Mouse (Mus musculus) MEL (cell line): Measurements from ENCODE around the gene Gm9999. TPM values are rescaled to one million over a fixed set of nuclear protein-coding genes. Genes with fewer than 3 reads are reported as not detected.

Source experiments
- DNase-seq: peaks from one replicate; pipeline ENCODE4 v3.0.0; 2011; ENCODE audit warnings: low read depth, low spot score
- H3K27ac ChIP-seq: 2 replicates; pipeline ENCODE4 v1.5.1; 2012; ENCODE audit warnings: low read depth, mild to moderate bottlenecking, control low read depth, low read length, moderate library complexity; ENCODE audit not compliant: control insufficient read depth
- H3K27me3 ChIP-seq, 2 experiments: fragments of 150-350 bp in 1 of 2; sonication (generic) in 1 of 2; 2 replicates each; pipeline ENCODE4 v1.6.1; 2012; ENCODE audit warnings: low read length in 2 of 2, mild to moderate bottlenecking in 2 of 2, improper control_type of control experiment in 1 of 2, moderate library complexity in 1 of 2; ENCODE audit not compliant: insufficient read depth in 2 of 2, control insufficient read depth in 1 of 2
- H3K36me3 ChIP-seq, 2 experiments: 2 replicates each; pipeline ENCODE4 v1.6.1; 2012 to 2014; ENCODE audit warnings: low read length in 2 of 2, improper control_type of control experiment in 1 of 2, inconsistent platforms in 1 of 2, mild to moderate bottlenecking in 1 of 2; ENCODE audit not compliant: insufficient read depth in 2 of 2, control insufficient read depth in 1 of 2
- H3K4me1 ChIP-seq, 2 experiments: fragments of 150-350 bp in 1 of 2; sonication (generic) in 1 of 2; 2 replicates each; pipeline ENCODE4 v1.6.1; 2012; ENCODE audit warnings: low read length in 2 of 2, improper control_type of control experiment in 1 of 2, mild to moderate bottlenecking in 1 of 2; ENCODE audit not compliant: insufficient read depth in 2 of 2, control insufficient read depth in 1 of 2
- H3K4me3 ChIP-seq, 2 experiments: fragments of 150-350 bp in 1 of 2; sonication (generic) in 1 of 2; 2 replicates each; pipeline ENCODE4 v1.5.1; 2012; ENCODE audit warnings: low read depth in 2 of 2, low read length in 2 of 2, mild to moderate bottlenecking in 2 of 2, moderate library complexity in 2 of 2, control low read depth in 1 of 2, improper control_type of control experiment in 1 of 2; ENCODE audit not compliant: control insufficient read depth in 1 of 2, insufficient read depth in 1 of 2
- H3K79me2 ChIP-seq: 2 replicates; pipeline ENCODE4 v1.6.1; 2012; ENCODE audit warnings: mild to moderate bottlenecking, low read length, moderate library complexity; ENCODE audit not compliant: control insufficient read depth, poor library complexity, insufficient read depth
- H3K9ac ChIP-seq: 2 replicates; pipeline ENCODE4 v1.6.1; 2012; ENCODE audit warnings: low read depth, mild to moderate bottlenecking, control low read depth, low read length, moderate library complexity; ENCODE audit not compliant: control insufficient read depth, poor library complexity, severe bottlenecking
- H3K9me3 ChIP-seq: fragments of 150-350 bp; sonication (generic); replicated peaks from 2 replicates; pipeline ENCODE4 v1.6.1; 2012; ENCODE audit warnings: mild to moderate bottlenecking, low read length, improper control_type of control experiment, moderate library complexity; ENCODE audit not compliant: insufficient read depth
- CHD1 ChIP-seq: IDR thresholded peaks from 2 replicates; pipeline ENCODE4 v1.6.1; 2012; ENCODE audit warnings: low read depth, mild to moderate bottlenecking, inconsistent platforms, low read length, improper control_type of control experiment
- CTCF ChIP-seq, 3 experiments: IDR thresholded peaks in 2 of 3; conservative IDR thresholded peaks in 1 of 3; 2 replicates each; pipeline ENCODE4 v1.5.1; 2011 to 2012; ENCODE audit warnings: low read length in 3 of 3, low read depth in 2 of 3, mild to moderate bottlenecking in 2 of 3, improper control_type of control experiment in 1 of 3, inconsistent platforms in 1 of 3, mixed read lengths in 1 of 3, moderate library complexity in 1 of 3; ENCODE audit not compliant: control insufficient read depth in 1 of 3, insufficient read depth in 1 of 3, poor library complexity in 1 of 3, severe bottlenecking in 1 of 3
- ELF1 ChIP-seq: IDR thresholded peaks from 2 replicates; pipeline ENCODE4 v1.6.1; 2014; ENCODE audit warnings: low read depth, mild to moderate bottlenecking, inconsistent platforms, low read length, improper control_type of control experiment, moderate library complexity
- ETS1 ChIP-seq: IDR thresholded peaks from 2 replicates; pipeline ENCODE4 v1.6.1; 2012; ENCODE audit warnings: low read depth, mild to moderate bottlenecking, inconsistent platforms, low read length, improper control_type of control experiment, moderate library complexity
- HCFC1 ChIP-seq: IDR thresholded peaks from 2 replicates; pipeline ENCODE4 v1.6.1; 2012; ENCODE audit warnings: low read depth, mild to moderate bottlenecking, inconsistent platforms, low read length, improper control_type of control experiment, moderate library complexity
- KAT2A ChIP-seq: conservative IDR thresholded peaks from 2 replicates; pipeline ENCODE4 v1.6.1; 2012; ENCODE audit warnings: low read depth, low read length, improper control_type of control experiment, inconsistent platforms
- MAFK ChIP-seq: IDR thresholded peaks from 2 replicates; pipeline ENCODE4 v1.6.1; 2011; ENCODE audit warnings: low read depth, mild to moderate bottlenecking, low read length, improper control_type of control experiment, borderline replicate concordance
- MAX ChIP-seq: IDR thresholded peaks from 2 replicates; pipeline ENCODE4 v1.6.1; 2011; ENCODE audit warnings: low read length, improper control_type of control experiment
- MAZ ChIP-seq: IDR thresholded peaks from 2 replicates; pipeline ENCODE4 v1.6.1; 2012; ENCODE audit warnings: low read depth, mild to moderate bottlenecking, inconsistent platforms, low read length, improper control_type of control experiment
- MYB ChIP-seq: IDR thresholded peaks from 2 replicates; pipeline ENCODE4 v1.6.1; 2011; ENCODE audit warnings: mild to moderate bottlenecking, low read depth, low read length, improper control_type of control experiment
- NRF1 ChIP-seq: IDR thresholded peaks from 2 replicates; pipeline ENCODE4 v1.6.1; 2014; ENCODE audit warnings: low read depth, mild to moderate bottlenecking, inconsistent platforms, low read length, improper control_type of control experiment, moderate library complexity; ENCODE audit not compliant: poor library complexity, insufficient read depth, severe bottlenecking
- RAD21 ChIP-seq: IDR thresholded peaks from 2 replicates; pipeline ENCODE4 v1.6.1; 2011; ENCODE audit warnings: mild to moderate bottlenecking, low read depth, low read length, improper control_type of control experiment
- RCOR1 ChIP-seq: IDR thresholded peaks from 2 replicates; pipeline ENCODE4 v1.6.1; 2012; ENCODE audit warnings: low read depth, mild to moderate bottlenecking, inconsistent platforms, low read length, improper control_type of control experiment
- SIN3A ChIP-seq: IDR thresholded peaks from 2 replicates; pipeline ENCODE4 v1.6.1; 2012; ENCODE audit warnings: low read length, improper control_type of control experiment, inconsistent platforms
- SMC3 ChIP-seq: IDR thresholded peaks from 2 replicates; pipeline ENCODE4 v1.6.1; 2011; ENCODE audit warnings: low read depth, low read length, improper control_type of control experiment
- TBP ChIP-seq: IDR thresholded peaks from 2 replicates; pipeline ENCODE4 v1.8.0; 2011; ENCODE audit warnings: low read depth, low read length, improper control_type of control experiment
- USF1 ChIP-seq: IDR thresholded peaks from 2 replicates; pipeline ENCODE4 v1.6.1; 2014; ENCODE audit warnings: low read depth, mild to moderate bottlenecking, inconsistent platforms, low read length, improper control_type of control experiment, moderate library complexity
- ZKSCAN1 ChIP-seq: IDR thresholded peaks from 2 replicates; pipeline ENCODE4 v1.6.1; 2012; ENCODE audit warnings: low read depth, mild to moderate bottlenecking, inconsistent platforms, low read length, improper control_type of control experiment, moderate library complexity
- polyA plus RNA-seq, 2 experiments: library from polyadenylated mRNA; stranded (reverse) in 1 of 2; unstranded in 1 of 2; fragments of >175 nt in 1 of 2; fragments of >200 nt in 1 of 2; gene quantifications; 2 replicates each; pipeline versions ENCODE4 v1.2.1 to v1.2.4; 2012; ENCODE audit warnings: low replicate concordance in 2 of 2, low read depth in 1 of 2; ENCODE audit not compliant: insufficient read length in 2 of 2, insufficient read depth in 1 of 2, missing spikeins in 1 of 2
- total RNA-seq: library from RNA; depleted of rRNA; stranded (reverse); fragments of 300-350 nt; gene quantifications from 2 replicates; pipeline ENCODE4 v1.2.3, GENCODE M21; 2012; rRNA removed

The Gm9999 gene
- total RNA-seq (not detected in 2 replicates), polyA plus RNA-seq (not detected)

- Histone ChIP-seq H3K27ac (no peak within 1 kb of the TSS), H3K36me3 (no peaks in the 10 kb centered on the region), H3K79me2 (no peaks in the 10 kb centered on the region), H3K27me3 (peaks cover 0 to 3% of the 10 kb centered on the region in 2 experiments; a peak in 2 of 4 replicates), H3K4me1 (no peaks in the 10 kb centered on the region), H3K4me3 (no peak within 1 kb of the TSS), H3K9me3 (no peaks in the 10 kb centered on the region), H3K9ac (no peak within 1 kb of the TSS)
- DNase-seq, result no peak
- TF ChIP-seq HCFC1, result no peak
- TF ChIP-seq ZKSCAN1, result no peak
- TF ChIP-seq RCOR1, result no peak
- TF ChIP-seq USF1, result peak; percentile 30; the same call in 1 of the 2 replicates
These were observed at the start of gene Gm9999 for GRCm38 (mm10) chr7:46983280-46983679. Gm9999 (plus strand) TSS chr7:46983580.

- no peak overlapping the region for H3K9ac ChIP-seq
- no peak overlapping the region for H3K4me3 ChIP-seq
- H3K27me3 ChIP-seq, result no peaks in the 10 kb centered on the region
- H3K36me3 ChIP-seq, result peaks cover 0 to 2% of the 10 kb centered on the region in 2 experiments; a peak in 2 of 4 replicates
- H3K4me1 ChIP-seq, result no peaks in the 10 kb centered on the region
- H3K27ac ChIP-seq, result no peak overlapping the region
- DNase-seq, result no peak
- H3K9me3 ChIP-seq, result no peaks in the 10 kb centered on the region
- TF ChIP-seq CHD1 (no peak), NRF1 (no peak), SMC3 (no peak), MYB (no peak), MAX (no peak), SIN3A (no peak), RAD21 (no peak), MAFK (no peak), KAT2A (no peak), RCOR1 (no peak), MAZ (no peak), ETS1 (no peak), CTCF (IDR thresholded peaks at IDR 0.05 in 2 of 3, conservative IDR thresholded peaks at IDR 0.05 in 1 of 3; ENCODE audit: control insufficient read depth in 1 of 3, insufficient read depth in 1 of 3, low read depth in 2 of 3, low read length in 3 of 3, poor library complexity in 1 of 3, severe bottlenecking in 1 of 3) (no peak), TBP (no peak), ELF1 (no peak)
- TF ChIP-seq, all 39 proteins: peak for 0
- H3K79me2 ChIP-seq, result no peaks in the 10 kb centered on the region
These were observed 48.6 kb upstream of the Gm9999 start for GRCm38 (mm10) chr7:46934788-46935187.
